Mouse (Mus musculus): ENCODE results near the gene Ankfn1. TPM values are rescaled to one million over a fixed set of nuclear protein-coding genes. Genes with fewer than 3 reads are reported as not detected.

Gene Ankfn1
- polyA plus RNA-seq (2017; shearing (Covaris generic)), result not detected

DNA sequence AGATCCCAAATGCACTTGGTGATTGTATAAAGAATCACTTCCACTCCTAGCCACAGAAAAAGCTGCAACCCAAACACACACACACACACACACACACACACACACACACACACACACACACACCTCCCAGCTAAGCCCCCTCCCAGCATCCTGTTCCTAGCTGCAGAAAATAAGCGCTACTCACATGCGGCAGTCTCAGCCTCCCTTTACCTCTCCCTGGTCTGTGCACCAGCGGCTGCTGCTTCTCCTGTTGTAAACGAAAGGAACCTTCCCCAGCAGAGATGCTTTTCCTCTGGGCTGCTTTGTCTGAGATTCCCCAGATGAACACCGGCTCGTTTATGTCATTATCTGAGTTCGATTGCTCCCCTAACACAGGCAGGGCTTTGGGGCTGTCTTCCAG, at the start of gene Ankfn1:
Ankfn1 (minus strand) TSS at position 223 of the 400 bp plus-strand sequence.

Other genes starting within 250 kb of the Ankfn1 start
- 3.4 TPM for gene Pctp, start 225.2 kb upstream of the Ankfn1 start, polyA plus RNA-seq (2017; shearing (Covaris generic))

Data from effector memory CD4-positive, alpha-beta T cell, adult 7 months (primary cell).